Mouse (Mus musculus) heart, embryonic 14.5 days (tissue): ENCODE results near the gene Cdh23. TPM values are rescaled to one million over a fixed set of nuclear protein-coding genes. Genes with fewer than 3 reads are reported as not detected.

Source experiments
- ATAC-seq: fragments of 200-750 bp; cut with Nextera tagmentation; 2 replicates; pipeline ENCODE4 v1.8.0; 2017; ENCODE audit warnings: low read depth, moderate TSS enrichment; ENCODE audit not compliant: insufficient number of reproducible peaks, insufficient read depth, low FRiP score
- H3K27ac ChIP-seq, 2 experiments: fragments of 200-500 bp in 1 of 2; fragments of 300-500 bp in 1 of 2; sonication (generic) in 1 of 2; replicated peaks in 1 of 2; 2 replicates each; pipeline ENCODE4 v1.5.1; 2012 to 2014; ENCODE audit warnings: low read depth in 2 of 2, low read length in 2 of 2, control low read depth in 1 of 2, mild to moderate bottlenecking in 1 of 2, mixed read lengths in 1 of 2; ENCODE audit not compliant: control insufficient read depth in 1 of 2, insufficient read depth in 1 of 2
- H3K27me3 ChIP-seq: fragments of 300-500 bp; sonication (generic); 2 replicates; pipeline ENCODE4 v1.6.1; 2014; ENCODE audit warnings: mild to moderate bottlenecking, low read length, control low read depth; ENCODE audit not compliant: control insufficient read depth, insufficient read depth
- H3K36me3 ChIP-seq: fragments of 300-500 bp; sonication (generic); 2 replicates; pipeline ENCODE4 v1.6.1; 2014; ENCODE audit warnings: mild to moderate bottlenecking, control low read depth, low read length, mixed read lengths; ENCODE audit not compliant: control insufficient read depth, insufficient read depth
- H3K4me1 ChIP-seq, 2 experiments: fragments of 200-500 bp in 1 of 2; fragments of 300-500 bp in 1 of 2; sonication (generic) in 1 of 2; 2 replicates each; pipeline ENCODE4 v1.6.1; 2012 to 2014; ENCODE audit warnings: low read length in 2 of 2, control low read depth in 1 of 2, mixed read lengths in 1 of 2; ENCODE audit not compliant: control insufficient read depth in 2 of 2, insufficient read depth in 2 of 2
- H3K4me2 ChIP-seq: fragments of 300-500 bp; sonication (generic); 2 replicates; pipeline ENCODE4 v1.6.1; 2014; ENCODE audit warnings: mild to moderate bottlenecking, low read length
- H3K4me3 ChIP-seq, 2 experiments: fragments of 200-500 bp in 1 of 2; fragments of 300-500 bp in 1 of 2; sonication (generic) in 1 of 2; 2 replicates each; pipeline ENCODE4 v1.5.1; 2012 to 2014; ENCODE audit warnings: low read length in 2 of 2, mild to moderate bottlenecking in 2 of 2, control low read depth in 1 of 2, low read depth in 1 of 2, moderate library complexity in 1 of 2; ENCODE audit not compliant: control insufficient read depth in 1 of 2, insufficient read depth in 1 of 2
- H3K9ac ChIP-seq: fragments of 300-500 bp; sonication (generic); 2 replicates; pipeline ENCODE4 v1.6.1; 2014; ENCODE audit warnings: mild to moderate bottlenecking, low read length
- H3K9me3 ChIP-seq: fragments of 300-500 bp; sonication (generic); 2 replicates; pipeline ENCODE4 v1.6.1; 2016; ENCODE audit warnings: low read length, control low read depth; ENCODE audit not compliant: control insufficient read depth
- WGBS: fragments of 180-500 bp; shearing (Covaris S2); extraction: QIAGEN DNeasy Blood & Tissue Kit; methylation state at CpG from one replicate; pipeline ENCODE4 v1.1.7; 2014; 5-methylcytosine and 5-hydroxymethylcytosine counted together
- polyA plus RNA-seq: library from polyadenylated mRNA; unstranded; fragments of >200 nt; fragmentation: Nextera tagmentation; extraction: Ambion mirVana; gene quantifications from 2 replicates; pipeline ENCODE4 v1.2.1, GENCODE M21; 2014

Gene Cdh23
- polyA plus RNA-seq, 1 experiment from 2014 or later = 0.31 TPM

DNA sequence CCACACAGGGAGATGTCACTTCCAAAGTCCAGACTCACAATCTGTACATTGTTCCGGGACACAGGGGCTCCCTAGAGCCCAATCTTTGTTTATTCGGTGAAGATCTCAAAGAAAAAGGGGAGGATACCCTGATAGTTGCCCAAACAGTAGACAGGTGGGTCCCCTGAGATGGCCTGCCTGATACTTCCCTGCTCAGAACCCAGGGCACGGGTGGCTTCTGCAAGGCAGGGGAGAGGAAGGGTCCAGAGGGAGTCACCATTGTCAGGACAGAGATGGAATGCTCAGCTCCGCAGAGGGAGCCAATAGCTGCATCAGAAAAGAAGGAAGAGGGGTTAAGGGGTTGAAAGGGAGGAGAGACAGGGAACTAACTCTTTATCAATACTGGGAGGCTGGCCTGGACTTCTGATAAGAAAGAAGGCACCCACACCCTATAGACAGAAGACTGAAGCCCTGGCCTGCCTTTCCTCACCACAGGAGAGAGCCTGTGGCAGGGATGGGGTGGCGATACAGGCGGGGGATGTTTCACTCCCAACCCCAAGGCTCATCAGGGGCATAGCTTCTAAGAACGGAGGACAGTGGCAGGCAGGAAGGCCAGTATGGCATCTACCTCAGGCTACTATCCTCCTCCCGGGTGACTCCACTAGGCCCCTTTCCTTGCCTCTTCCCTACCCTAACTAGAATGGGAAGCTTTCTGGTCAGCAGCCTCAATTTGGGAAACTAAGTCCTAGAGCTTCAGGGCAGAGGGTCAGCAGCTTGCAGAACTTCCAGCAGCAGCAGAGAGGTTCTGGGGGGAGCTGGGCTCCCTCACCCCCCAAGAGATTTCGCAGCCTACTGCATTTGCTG is 348.3 kb downstream of the Cdh23 start:
- H3K4me1 ChIP-seq = peaks cover 20 to 24% of the 10 kb centered on the region in 2 experiments
- ATAC-seq = no peak
- 41% methylated on average over 9 of the region's 9 CpGs for WGBS

DNA sequence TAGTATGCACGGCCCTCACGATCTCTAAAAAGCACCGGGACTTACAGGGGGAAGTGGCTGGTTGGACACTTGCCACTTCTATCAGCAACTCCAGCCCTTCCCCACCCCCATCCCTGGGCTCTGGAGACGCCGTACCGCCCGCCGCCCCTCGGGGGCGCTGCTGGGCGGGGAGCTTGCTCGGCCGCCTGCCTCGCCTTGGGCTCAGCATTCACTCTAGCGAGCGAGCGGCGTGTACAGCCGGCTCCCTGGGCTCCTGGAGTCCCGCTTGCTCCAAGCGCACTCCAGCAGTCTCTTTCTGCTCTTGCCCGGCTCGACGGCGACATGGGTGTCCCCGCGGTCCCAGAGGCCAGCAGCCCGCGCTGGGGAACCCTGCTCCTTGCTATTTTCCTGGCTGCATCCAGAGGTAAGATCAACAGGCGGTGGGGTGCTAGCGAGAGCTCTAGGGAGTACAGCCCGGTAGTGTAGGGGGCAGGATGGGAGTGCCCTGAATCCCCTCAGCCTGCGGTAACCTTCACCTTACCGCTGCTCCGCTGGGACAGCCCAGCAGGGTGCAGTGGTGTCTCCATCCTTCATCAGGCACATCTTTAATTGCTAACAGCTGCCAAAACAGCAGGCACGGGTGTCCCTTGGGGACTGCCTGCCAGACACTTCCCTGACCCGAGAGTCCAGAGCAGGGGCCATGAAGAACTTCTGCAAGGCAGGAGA is 349.4 kb downstream of the Cdh23 start, which contains the start of gene Vsir:
Gene Vsir (plus strand): TSS at position 151 of the 705 bp plus-strand sequence.
- H3K9me3 ChIP-seq = no peaks in the 10 kb centered on the region
- H3K4me1 ChIP-seq = peaks cover 20 to 24% of the 10 kb centered on the region in 2 experiments
- peaks cover 7% of the 10 kb centered on the region; the same call in 1 of the 2 replicates for H3K27me3 ChIP-seq
- H3K4me2 ChIP-seq = peak within 1 kb of the TSS; percentile 53
- no peak within 1 kb of the TSS; a peak in 2 of 4 replicates for H3K27ac ChIP-seq
- H3K36me3 ChIP-seq = no peaks in the 10 kb centered on the region
- peak within 1 kb of the TSS; percentile 17; the same call in 1 of the 2 replicates for H3K9ac ChIP-seq
- peak within 1 kb of the TSS; percentile 20 to 43 for H3K4me3 ChIP-seq
- ATAC-seq = peak; percentile 52
- under 1% methylated on average over 37 of the region's 37 CpGs for WGBS

More for the DNA sequence above, 348.3 kb downstream of the Cdh23 start:
- no peak overlapping the region for H3K27ac ChIP-seq
- no peaks in the 10 kb centered on the region for H3K9me3 ChIP-seq
- H3K4me2 ChIP-seq = peak overlapping the region; percentile 53
- H3K4me3 ChIP-seq = peak overlapping the region in 1 of 2 experiments; percentile 20; a peak in 1 of 4 replicates
- peaks cover 7% of the 10 kb centered on the region; the same call in 1 of the 2 replicates for H3K27me3 ChIP-seq
- peak overlapping the region; percentile 17; the same call in 1 of the 2 replicates for H3K9ac ChIP-seq
- no peaks in the 10 kb centered on the region for H3K36me3 ChIP-seq

DNA sequence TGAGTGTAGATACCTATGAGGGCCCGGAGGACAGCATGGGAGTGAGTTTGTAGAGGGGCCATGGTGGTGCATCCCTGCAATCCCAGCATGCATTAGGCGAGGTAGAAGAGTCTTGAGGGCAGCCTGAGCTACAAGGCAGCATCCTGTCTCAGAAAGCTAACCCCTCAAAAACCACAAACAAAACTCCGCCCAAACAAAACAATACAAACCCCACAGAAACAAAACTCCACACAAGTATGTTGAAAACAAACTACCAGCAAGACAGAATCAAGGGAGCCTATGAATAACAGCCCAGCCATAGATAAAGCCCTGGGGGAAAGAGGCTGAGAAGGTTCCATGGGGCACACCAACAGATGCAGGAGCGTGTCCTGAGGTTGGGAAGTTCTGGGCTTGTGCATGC is 350.2 kb downstream of the Cdh23 start:
- 0 out of 2 replicates have a peak overlapping the region, but pooled peaks have one; percentile 14 for H3K9ac ChIP-seq
- peak overlapping the region; percentile 53 for H3K4me2 ChIP-seq
- H3K4me3 ChIP-seq = 0 out of 4 replicates have a peak overlapping the region, but pooled peaks of 1 of the 2 experiments have one; percentile 20
- H3K4me1 ChIP-seq = peaks cover 14 to 18% of the 10 kb centered on the region in 2 experiments
- H3K27me3 ChIP-seq = peaks cover 7% of the 10 kb centered on the region; the same call in 1 of the 2 replicates
- WGBS = 84% methylated on average over 4 of the region's 4 CpGs
- H3K27ac ChIP-seq = no peak overlapping the region
- H3K36me3 ChIP-seq = no peaks in the 10 kb centered on the region
- ATAC-seq = no peak
- no peaks in the 10 kb centered on the region for H3K9me3 ChIP-seq

DNA sequence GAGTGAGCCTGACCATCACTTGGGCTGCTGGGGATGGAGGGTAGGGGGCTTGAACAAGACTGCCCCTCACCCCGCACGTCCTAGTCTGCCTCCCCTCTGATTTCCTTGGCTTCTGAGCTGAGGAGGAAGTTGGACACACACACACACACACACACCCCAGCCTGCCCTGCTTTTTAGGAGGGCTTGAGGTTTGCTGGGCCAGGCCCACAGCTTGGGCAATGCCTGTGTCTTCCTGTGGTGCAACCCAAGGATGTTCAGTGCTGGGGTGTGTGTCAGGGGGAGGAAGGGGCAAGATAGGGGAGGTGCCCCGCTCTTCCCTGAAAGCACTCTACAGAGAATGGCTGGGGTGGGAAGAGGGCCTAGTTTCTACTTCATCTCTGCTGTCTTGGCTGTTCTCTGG is 352.2 kb downstream of the Cdh23 start:
- 76% methylated on average over 3 of the region's 3 CpGs for WGBS
- ATAC-seq = no peak
- H3K36me3 ChIP-seq = no peaks in the 10 kb centered on the region
- peaks cover 8 to 11% of the 10 kb centered on the region in 2 experiments; a peak in 3 of 4 replicates for H3K4me1 ChIP-seq
- H3K4me2 ChIP-seq = no peak overlapping the region
- no peak overlapping the region for H3K27ac ChIP-seq
- no peak overlapping the region for H3K4me3 ChIP-seq
- no peaks in the 10 kb centered on the region for H3K9me3 ChIP-seq
- peaks cover 7% of the 10 kb centered on the region; the same call in 1 of the 2 replicates for H3K27me3 ChIP-seq
- H3K9ac ChIP-seq = no peak overlapping the region

DNA sequence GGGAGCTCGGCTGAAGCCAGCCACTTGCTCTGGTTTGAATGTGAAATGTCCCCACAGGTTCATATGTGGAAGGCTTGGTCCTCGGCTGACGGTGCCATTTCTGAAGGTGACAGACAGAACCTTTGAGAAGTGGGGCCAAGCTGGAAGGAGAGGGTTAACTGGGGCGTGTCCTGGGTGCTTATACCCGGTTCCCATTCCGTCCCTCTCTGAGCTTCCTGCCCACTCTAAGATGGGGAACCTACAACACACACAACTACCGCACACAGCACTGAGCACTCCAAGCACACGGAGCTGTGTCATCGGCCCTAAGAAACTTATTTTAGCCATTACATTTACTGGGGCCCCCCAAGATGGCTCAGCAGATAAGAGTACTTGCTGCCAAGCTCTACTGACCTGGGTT is 354.8 kb downstream of the Cdh23 start:
- H3K9me3 ChIP-seq = 0 out of 2 replicates have a peak, but pooled peaks cover 2% of the 10 kb centered on the region
- WGBS = 65% methylated on average over 9 of the region's 9 CpGs
- H3K4me3 ChIP-seq = no peak overlapping the region
- H3K27me3 ChIP-seq = no peaks in the 10 kb centered on the region
- no peak overlapping the region for H3K9ac ChIP-seq
- no peaks in the 10 kb centered on the region for H3K36me3 ChIP-seq
- peaks cover 6% of the 10 kb centered on the region in 2 experiments; a peak in 3 of 4 replicates for H3K4me1 ChIP-seq
- no peak for ATAC-seq
- no peak overlapping the region for H3K4me2 ChIP-seq
- no peak overlapping the region for H3K27ac ChIP-seq

DNA sequence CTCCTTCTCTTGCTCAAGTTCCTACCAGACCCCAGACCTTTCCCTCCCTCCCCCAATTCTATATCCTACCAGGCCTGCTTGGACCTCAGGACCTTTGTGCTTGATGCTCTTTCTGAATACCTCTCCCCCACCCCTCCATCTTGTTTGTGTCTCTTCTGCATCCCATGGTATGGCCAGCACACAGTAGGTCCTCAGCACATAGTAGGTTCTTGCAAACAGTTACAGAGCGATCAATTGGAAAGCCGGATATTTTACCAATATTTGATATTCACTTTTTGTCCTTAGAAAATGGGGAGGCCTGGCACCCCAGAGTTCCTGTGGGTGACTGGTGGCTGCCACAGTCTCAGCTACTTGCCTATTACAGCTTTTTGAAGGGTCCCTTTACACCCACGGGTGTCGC is 361.3 kb downstream of the Cdh23 start:
- no peaks in the 10 kb centered on the region for H3K27me3 ChIP-seq
- H3K4me3 ChIP-seq = no peak overlapping the region
- H3K36me3 ChIP-seq = no peaks in the 10 kb centered on the region
- no peak for ATAC-seq
- no peak overlapping the region for H3K27ac ChIP-seq
- H3K9me3 ChIP-seq = 0 out of 2 replicates have a peak, but pooled peaks cover 2% of the 10 kb centered on the region
- H3K4me1 ChIP-seq = peaks cover 3 to 9% of the 10 kb centered on the region in 2 experiments; a peak in 1 of 4 replicates
- no peak overlapping the region for H3K9ac ChIP-seq
- no peak overlapping the region for H3K4me2 ChIP-seq
- 93% methylated on average over 4 of the region's 4 CpGs for WGBS

DNA sequence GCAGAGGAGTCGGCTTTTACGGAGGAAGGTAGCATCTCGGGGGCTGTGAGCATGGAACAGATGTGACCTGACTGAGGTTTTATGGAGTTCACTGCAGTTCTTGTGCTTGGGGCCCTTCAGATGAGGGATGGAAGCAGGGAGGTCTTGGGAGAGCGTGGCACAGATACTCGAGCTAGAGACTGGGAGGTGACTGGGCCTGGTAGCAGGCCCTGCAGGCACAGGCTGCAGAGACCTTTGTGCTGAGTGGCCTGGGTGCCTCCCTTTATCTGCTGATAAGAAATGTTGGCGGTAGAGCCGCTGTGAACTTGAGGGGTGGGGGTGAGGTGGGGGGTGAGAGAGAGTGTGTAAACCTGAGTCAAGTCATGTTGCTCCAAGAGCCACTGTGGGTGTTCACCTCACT is 361.7 kb downstream of the Cdh23 start:
- Histone ChIP-seq H3K27me3 (no peaks in the 10 kb centered on the region), H3K9ac (no peak overlapping the region), H3K4me2 (no peak overlapping the region), H3K36me3 (no peaks in the 10 kb centered on the region), H3K27ac (no peak overlapping the region), H3K4me3 (no peak overlapping the region), H3K4me1 (peaks cover 6 to 11% of the 10 kb centered on the region in 2 experiments; a peak in 2 of 4 replicates), H3K9me3 (0 out of 2 replicates have a peak, but pooled peaks cover 2% of the 10 kb centered on the region)
- ATAC-seq = no peak
- 39% methylated on average over 7 of the region's 7 CpGs for WGBS
